Mouse (Mus musculus) liver, embryonic 14.5 days (tissue): ENCODE measurements around the gene Pik3c2g. TPM values are rescaled to one million over a fixed set of nuclear protein-coding genes. Genes with fewer than 3 reads are reported as not detected.
A peak's percentile ranks its signal among the peaks of the same experiment; 100 is the strongest.

Source experiments
- ATAC-seq: fragments of 200-750 bp; cut with Nextera tagmentation; 2 replicates; pipeline ENCODE4 v1.8.0; 2017; ENCODE audit warnings: moderate number of reproducible peaks, mild to moderate bottlenecking, moderate library complexity; ENCODE audit not compliant: insufficient read depth
- DNase-seq, 3 experiments: peaks; one replicate each; pipeline ENCODE4 v3.0.0-alpha.2; 2012 to 2013; ENCODE audit warnings: low read depth in 3 of 3, low spot score in 3 of 3
- H3K27ac ChIP-seq: fragments of 300-500 bp; sonication (generic); 2 replicates; pipeline ENCODE4 v1.5.1; 2014; ENCODE audit warnings: moderate library complexity, mild to moderate bottlenecking, control low read depth, inconsistent platforms
- H3K27me3 ChIP-seq: fragments of 300-500 bp; sonication (generic); 2 replicates; pipeline ENCODE4 v1.6.1; 2014; ENCODE audit warnings: mild to moderate bottlenecking, low read length, moderate library complexity; ENCODE audit not compliant: control insufficient read depth, insufficient read depth
- H3K36me3 ChIP-seq: fragments of 300-500 bp; sonication (generic); replicated peaks from 2 replicates; pipeline ENCODE4 v1.6.1; 2014; ENCODE audit warnings: low read depth; ENCODE audit not compliant: control insufficient read depth, insufficient read depth
- H3K4me1 ChIP-seq, 2 experiments: fragments of 200-500 bp in 1 of 2; fragments of 300-500 bp in 1 of 2; sonication (generic) in 1 of 2; replicated peaks; 2 replicates each; pipeline ENCODE4 v1.6.1; 2012 to 2014; ENCODE audit warnings: antibody characterized with exemption in 1 of 2, inconsistent platforms in 1 of 2, low read length in 1 of 2; ENCODE audit not compliant: control insufficient read depth in 2 of 2, insufficient read depth in 2 of 2
- H3K4me2 ChIP-seq: fragments of 300-500 bp; sonication (generic); 2 replicates; pipeline ENCODE4 v1.6.1; 2014; ENCODE audit warnings: low read depth, mild to moderate bottlenecking, control low read depth, moderate library complexity
- H3K4me3 ChIP-seq, 2 experiments: fragments of 200-500 bp in 1 of 2; fragments of 300-500 bp in 1 of 2; sonication (generic) in 1 of 2; 2 replicates each; pipeline ENCODE4 v1.5.1; 2012 to 2014; ENCODE audit warnings: low read depth in 2 of 2, low read length in 2 of 2, mild to moderate bottlenecking in 2 of 2, control low read depth in 1 of 2, inconsistent platforms in 1 of 2, moderate library complexity in 1 of 2; ENCODE audit not compliant: insufficient read depth in 1 of 2
- H3K9ac ChIP-seq: fragments of 300-500 bp; sonication (generic); replicated peaks from 2 replicates; pipeline ENCODE4 v1.6.1; 2014; ENCODE audit warnings: mild to moderate bottlenecking, control low read depth, moderate library complexity
- H3K9me3 ChIP-seq: fragments of 300-500 bp; sonication (generic); 2 replicates; pipeline ENCODE4 v1.6.1; 2016; ENCODE audit warnings: low read length, mixed read lengths; ENCODE audit not compliant: control insufficient read depth
- CTCF ChIP-seq: IDR thresholded peaks from 2 replicates; pipeline ENCODE4 v1.5.1; 2016; ENCODE audit warnings: antibody characterized with exemption, low read depth, control low read depth
- EP300 ChIP-seq: IDR thresholded peaks from 2 replicates; pipeline ENCODE4 v1.6.1; 2016; ENCODE audit warnings: antibody characterized with exemption, low read depth
- WGBS: fragments of 180-500 bp; shearing (Covaris S2); extraction: QIAGEN DNeasy Blood & Tissue Kit; methylation state at CpG from one replicate; pipeline ENCODE4 v1.1.7; 2014; ENCODE audit not compliant: insufficient replicate concordance; 5-methylcytosine and 5-hydroxymethylcytosine counted together
- polyA plus RNA-seq, 2 experiments: library from polyadenylated mRNA; depleted of rRNA in 1 of 2; stranded (reverse) in 1 of 2; unstranded in 1 of 2; fragments of >200 nt; fragmentation: Nextera tagmentation in 1 of 2; extraction: Ambion mirVana in 1 of 2; gene quantifications; 2 replicates each; pipeline versions ENCODE4 v1.2.1 to v1.2.3; 2012 to 2014

Gene Pik3c2g
- polyA plus RNA-seq, 2 experiments = 1.2 to 1.3 TPM

DNA sequence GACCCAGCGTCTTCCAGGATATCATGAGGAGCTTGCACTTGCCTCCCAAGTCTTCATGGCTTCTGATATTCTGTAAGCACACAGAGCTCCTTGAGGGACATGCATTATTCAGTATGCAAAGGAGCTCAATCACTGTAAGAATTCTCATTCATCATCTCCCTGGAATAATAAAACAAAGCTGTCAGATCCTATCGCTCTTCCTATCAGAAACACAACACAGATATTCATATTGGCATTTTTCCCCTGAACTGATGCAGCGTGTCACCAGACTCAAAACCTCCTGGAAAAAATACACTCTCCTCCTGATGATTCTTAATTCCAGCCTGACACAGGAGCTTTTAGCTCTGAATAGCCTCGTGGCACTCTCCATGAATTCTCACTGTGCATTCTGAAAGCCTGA is 174.0 kb downstream of the Pik3c2g start:
- Histone ChIP-seq H3K27ac (no peak overlapping the region), H3K9ac (no peak overlapping the region), H3K9me3 (no peaks in the 10 kb centered on the region), H3K4me3 (no peak overlapping the region), H3K27me3 (no peaks in the 10 kb centered on the region), H3K4me1 (no peaks in the 10 kb centered on the region), H3K36me3 (no peaks in the 10 kb centered on the region), H3K4me2 (no peak overlapping the region)
- DNase-seq (no peak), ATAC-seq (no peak)
- TF ChIP-seq CTCF (no peak), EP300 (no peak)
- 65% methylated on average over 4 of the region's 4 CpGs for WGBS

DNA sequence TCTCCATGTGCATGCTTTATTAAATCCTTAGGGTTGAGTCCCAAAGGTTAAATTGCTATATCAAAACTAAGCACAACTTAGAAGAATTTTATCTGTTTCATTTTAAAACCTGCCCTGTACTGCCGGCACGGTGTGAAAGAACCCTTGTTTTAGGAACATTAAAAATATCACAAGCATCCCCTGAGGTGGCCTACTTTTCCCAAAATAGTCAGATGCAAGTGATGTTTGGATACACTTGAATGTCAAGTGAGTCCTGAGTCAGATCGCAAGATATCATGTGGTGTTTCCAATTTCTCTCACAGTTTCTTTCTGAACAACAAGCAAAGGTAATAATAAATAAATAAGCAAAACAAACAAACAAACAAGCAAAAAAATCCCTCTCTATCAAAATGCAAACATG is 177.4 kb downstream of the Pik3c2g start:
- Histone ChIP-seq H3K9ac (no peak overlapping the region), H3K27ac (no peak overlapping the region), H3K36me3 (no peaks in the 10 kb centered on the region), H3K4me3 (no peak overlapping the region), H3K4me2 (no peak overlapping the region), H3K4me1 (no peaks in the 10 kb centered on the region), H3K9me3 (no peaks in the 10 kb centered on the region), H3K27me3 (no peaks in the 10 kb centered on the region)
- ATAC-seq (no peak), DNase-seq (no peak)
- 76% methylated on average over 3 of the region's 3 CpGs for WGBS
- no peak for TF ChIP-seq CTCF
- TF ChIP-seq EP300 = no peak

DNA sequence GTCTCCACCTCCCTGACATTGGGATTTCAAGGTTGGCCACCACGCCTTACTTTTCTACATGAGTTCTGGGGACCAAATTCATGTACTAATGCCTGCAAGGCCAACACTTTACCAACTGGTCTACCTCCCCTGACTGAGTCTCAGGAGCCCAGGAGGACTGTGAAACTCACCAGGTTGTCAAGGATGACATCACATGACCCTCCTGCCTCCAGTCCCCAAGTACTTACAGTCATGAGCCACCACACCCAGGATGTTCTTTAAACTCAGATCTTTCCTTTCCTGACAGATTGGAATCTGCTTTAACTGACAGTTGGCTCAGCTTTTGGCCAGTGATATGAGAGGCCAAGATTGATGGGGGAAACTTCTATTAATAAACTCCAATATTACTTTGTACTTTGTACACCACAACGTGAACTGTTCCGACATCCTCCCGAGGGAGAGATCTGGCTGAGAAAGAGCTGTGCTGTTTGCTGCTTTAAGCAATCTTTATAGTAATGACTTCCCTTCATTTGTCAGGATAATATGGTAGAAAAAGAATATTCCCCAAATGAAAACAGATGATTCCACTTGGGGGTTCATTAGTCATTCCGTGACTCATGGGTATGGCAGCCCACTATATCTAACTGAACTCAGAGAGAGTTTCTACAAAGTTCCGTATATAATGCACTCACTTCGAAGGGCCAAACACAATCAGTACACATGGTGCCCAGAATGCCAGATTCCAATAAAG is 182.9 kb downstream of the Pik3c2g start:
- no peak for TF ChIP-seq EP300
- TF ChIP-seq CTCF = no peak
- H3K27me3 ChIP-seq = no peaks in the 10 kb centered on the region
- no peak overlapping the region for H3K4me2 ChIP-seq
- no peak for ATAC-seq
- H3K9me3 ChIP-seq = no peaks in the 10 kb centered on the region
- H3K36me3 ChIP-seq = no peaks in the 10 kb centered on the region
- DNase-seq = no peak
- WGBS = 78% methylated on average over 7 of the region's 7 CpGs
- no peak overlapping the region for H3K4me3 ChIP-seq
- no peak overlapping the region for H3K9ac ChIP-seq
- no peak overlapping the region for H3K27ac ChIP-seq
- no peaks in the 10 kb centered on the region for H3K4me1 ChIP-seq

DNA sequence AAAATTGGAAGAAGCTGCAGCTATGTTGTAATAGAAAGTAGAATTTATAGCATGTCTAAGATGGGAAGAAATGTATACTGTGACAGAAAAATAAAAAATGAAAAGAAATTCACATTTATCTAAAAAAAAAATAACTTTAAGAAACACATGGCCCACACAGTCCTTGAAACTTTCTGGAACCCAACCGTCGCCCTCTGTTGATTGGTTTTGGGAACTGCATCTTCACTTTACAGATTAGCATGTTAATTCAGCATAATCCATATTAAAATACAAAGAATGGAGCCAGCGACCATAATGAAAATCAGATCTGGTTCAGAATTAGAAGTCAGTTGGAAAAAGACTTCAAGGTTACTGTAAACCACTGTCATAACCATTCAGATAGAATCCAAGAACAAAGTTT is 183.5 kb downstream of the Pik3c2g start:
- Histone ChIP-seq H3K27ac (no peak overlapping the region), H3K36me3 (no peaks in the 10 kb centered on the region), H3K27me3 (no peaks in the 10 kb centered on the region), H3K9me3 (no peaks in the 10 kb centered on the region), H3K9ac (no peak overlapping the region), H3K4me3 (no peak overlapping the region), H3K4me1 (no peaks in the 10 kb centered on the region), H3K4me2 (no peak overlapping the region)
- no peak for DNase-seq
- ATAC-seq = no peak
- WGBS = 21% methylated on average over 3 of the region's 3 CpGs
- TF ChIP-seq CTCF (0 out of 2 replicates have a peak, but pooled peaks have one; percentile 3), EP300 (no peak)

DNA sequence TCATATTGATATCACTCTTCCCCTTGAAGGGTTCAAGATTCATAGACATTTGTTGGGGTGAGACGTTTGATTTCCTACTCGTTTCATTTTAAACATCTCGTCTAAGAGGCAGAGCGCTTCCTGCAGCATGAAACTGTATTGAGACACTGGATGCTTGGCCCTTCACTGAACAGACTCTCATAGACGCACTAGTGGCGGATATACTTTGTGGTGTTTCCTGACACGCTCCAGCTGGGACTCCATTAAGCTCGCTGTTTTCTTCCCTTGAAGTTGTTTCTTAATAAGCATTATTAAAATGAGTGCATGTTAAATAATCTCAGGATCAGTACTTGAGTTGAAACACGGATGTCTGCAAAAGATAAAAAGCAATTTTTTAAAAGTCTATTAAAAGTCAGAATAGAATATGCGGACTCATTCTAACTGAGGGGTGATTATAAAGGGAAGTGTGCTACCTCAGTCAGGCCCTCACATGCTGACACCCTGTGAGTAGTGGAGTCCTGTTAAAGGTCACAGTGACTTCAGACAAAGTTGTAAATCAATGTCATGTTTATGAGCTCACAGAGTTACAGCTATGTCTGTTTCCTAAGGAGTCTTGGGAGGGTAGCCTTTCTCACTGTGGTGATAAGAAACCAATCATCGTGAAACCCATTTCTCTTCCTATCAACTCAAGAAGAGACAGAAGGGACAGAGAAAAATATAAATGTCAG is 190.7 kb downstream of the Pik3c2g start:
- Histone ChIP-seq H3K36me3 (no peaks in the 10 kb centered on the region), H3K4me3 (no peak overlapping the region), H3K4me1 (no peaks in the 10 kb centered on the region), H3K9ac (no peak overlapping the region), H3K27ac (no peak overlapping the region), H3K27me3 (no peaks in the 10 kb centered on the region), H3K9me3 (no peaks in the 10 kb centered on the region), H3K4me2 (no peak overlapping the region)
- DNase-seq (no peak), ATAC-seq (no peak)
- no peak for TF ChIP-seq EP300
- TF ChIP-seq CTCF = no peak
- WGBS = 62% methylated on average over 11 of the region's 11 CpGs
